Mouse (Mus musculus) C2C12 (cell line): ENCODE results near the gene Apol9b.

Experiments
- CTCF ChIP-seq: IDR thresholded peaks from one replicate; pipeline ENCODE4 v1.5.1; 2011; ENCODE audit not compliant: control insufficient read depth, insufficient read depth, insufficient read length
- USF1 ChIP-seq: IDR thresholded peaks from one replicate; pipeline ENCODE4 v1.6.1; 2011; ENCODE audit warnings: low read depth, mild to moderate bottlenecking, control low read depth, moderate library complexity

DNA sequence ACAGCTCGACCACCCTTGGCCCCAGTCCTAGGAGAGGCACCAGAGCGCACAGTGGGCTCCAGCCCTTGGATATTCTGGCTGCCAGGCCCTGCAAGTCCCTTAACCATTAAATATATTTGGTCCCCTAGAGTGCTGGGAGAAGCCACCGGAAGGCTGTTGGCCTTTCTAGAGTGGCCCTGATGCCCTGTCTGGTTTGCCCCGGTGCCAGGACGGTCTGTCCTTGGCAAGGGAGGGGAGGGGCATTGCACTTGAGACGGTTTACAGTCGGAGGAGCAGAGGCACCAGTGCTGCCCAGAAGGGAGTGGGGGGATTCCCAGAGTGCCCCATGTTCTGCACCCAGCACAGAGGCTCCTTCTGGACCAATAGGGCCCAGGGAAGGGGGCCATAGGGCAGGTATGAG, 32.2 kb downstream of the Apol9b start:
- TF ChIP-seq CTCF (no peak), USF1 (no peak)
